Mouse (Mus musculus) CH12.LX (cell line): ENCODE measurements around the gene Exoc3l4. TPM values are rescaled to one million over a fixed set of nuclear protein-coding genes. Genes with fewer than 3 reads are reported as not detected.

Source experiments
- DNase-seq: peaks from one replicate; pipeline ENCODE4 v3.0.0-alpha.2; 2013; ENCODE audit errors: extremely low read depth
- H3K27ac ChIP-seq: 2 replicates; pipeline ENCODE4 v1.5.1; 2012; ENCODE audit warnings: low read depth, mild to moderate bottlenecking, control low read depth, moderate library complexity; ENCODE audit not compliant: insufficient read depth
- H3K27me3 ChIP-seq: replicated peaks from 2 replicates; pipeline ENCODE3; 2012; ENCODE audit warnings: inconsistent platforms
- H3K36me3 ChIP-seq, 2 experiments: replicated peaks in 1 of 2; 2 replicates each; pipeline versions ENCODE3 to v1.6.1; 2012; ENCODE audit warnings: inconsistent platforms in 1 of 2, low read length in 1 of 2, mild to moderate bottlenecking in 1 of 2, mixed read lengths in 1 of 2, moderate library complexity in 1 of 2; ENCODE audit not compliant: control insufficient read depth in 1 of 2, insufficient read depth in 1 of 2
- H3K4me1 ChIP-seq, 2 experiments: 2 replicates each; pipeline ENCODE4 v1.6.1; 2012; ENCODE audit warnings: inconsistent platforms in 1 of 2, moderate library complexity in 1 of 2; ENCODE audit not compliant: insufficient read depth in 2 of 2, control insufficient read depth in 1 of 2
- H3K4me2 ChIP-seq: 2 replicates; pipeline ENCODE4 v1.6.1; 2012; ENCODE audit warnings: low read depth, mild to moderate bottlenecking, control low read depth; ENCODE audit not compliant: poor library complexity, insufficient read depth, severe bottlenecking
- H3K4me3 ChIP-seq, 3 experiments: fragments of 150-350 bp in 1 of 3; sonication (generic) in 1 of 3; replicated peaks in 1 of 3; 2 replicates each; pipeline versions ENCODE3 to v1.5.1; 2011 to 2012; ENCODE audit warnings: low read depth in 2 of 3, low read length in 2 of 3, mild to moderate bottlenecking in 2 of 3, moderate library complexity in 2 of 3, control low read depth in 1 of 3, improper control_type of control experiment in 1 of 3, inconsistent platforms in 1 of 3, mixed read lengths in 1 of 3; ENCODE audit not compliant: poor library complexity in 1 of 3
- H3K79me2 ChIP-seq: replicated peaks from 2 replicates; pipeline ENCODE4 v1.6.1; 2012; ENCODE audit warnings: mild to moderate bottlenecking, moderate library complexity; ENCODE audit not compliant: control insufficient read depth, poor library complexity, insufficient read depth, severe bottlenecking; ENCODE audit errors: extremely low read depth
- H3K9ac ChIP-seq: 2 replicates; pipeline ENCODE4 v1.6.1; 2012; ENCODE audit warnings: low read depth, mild to moderate bottlenecking, control low read depth, moderate library complexity; ENCODE audit not compliant: insufficient read depth
- H3K9me3 ChIP-seq: replicated peaks from 2 replicates; pipeline ENCODE3; 2012; ENCODE audit warnings: low read length, inconsistent platforms, mixed read lengths
- BHLHE40 ChIP-seq: IDR thresholded peaks from 2 replicates; pipeline ENCODE4 v1.6.1; 2011; ENCODE audit warnings: mild to moderate bottlenecking, low read depth, low read length, improper control_type of control experiment
- E2F4 ChIP-seq: IDR thresholded peaks from 2 replicates; pipeline ENCODE4 v1.6.1; 2011; ENCODE audit warnings: low read depth, low read length, improper control_type of control experiment; ENCODE audit not compliant: insufficient replicate concordance
- ELF1 ChIP-seq: IDR thresholded peaks from 2 replicates; pipeline ENCODE4 v1.6.1; 2014; ENCODE audit warnings: low read depth, mild to moderate bottlenecking, inconsistent platforms, low read length, improper control_type of control experiment
- EP300 ChIP-seq: IDR thresholded peaks from 2 replicates; pipeline ENCODE4 v1.6.1; 2011; ENCODE audit warnings: low read length, improper control_type of control experiment
- ETS1 ChIP-seq: conservative IDR thresholded peaks from 2 replicates; pipeline ENCODE4 v1.6.1; 2012; ENCODE audit warnings: low read depth, mild to moderate bottlenecking, inconsistent platforms, low read length, improper control_type of control experiment, moderate library complexity
- HCFC1 ChIP-seq: IDR thresholded peaks from 2 replicates; pipeline ENCODE4 v1.6.1; 2012; ENCODE audit warnings: low read depth, mild to moderate bottlenecking, inconsistent platforms, low read length, improper control_type of control experiment
- IRF4 ChIP-seq: IDR thresholded peaks from 2 replicates; pipeline ENCODE4 v1.6.1; 2014; ENCODE audit warnings: low read depth, mild to moderate bottlenecking, inconsistent platforms, low read length, improper control_type of control experiment
- JUND ChIP-seq: conservative IDR thresholded peaks from 2 replicates; pipeline ENCODE4 v1.6.1; 2011; ENCODE audit warnings: low read depth, low read length, improper control_type of control experiment
- KAT2A ChIP-seq: IDR thresholded peaks from 2 replicates; pipeline ENCODE4 v1.6.1; 2012; ENCODE audit warnings: low read length, improper control_type of control experiment, inconsistent platforms; ENCODE audit not compliant: insufficient replicate concordance
- MAX ChIP-seq: IDR thresholded peaks from 2 replicates; pipeline ENCODE4 v1.6.1; 2011; ENCODE audit warnings: low read length, improper control_type of control experiment
- MAZ ChIP-seq: IDR thresholded peaks from 2 replicates; pipeline ENCODE4 v1.6.1; 2012; ENCODE audit warnings: low read depth, mild to moderate bottlenecking, inconsistent platforms, low read length, improper control_type of control experiment, moderate library complexity
- MYC ChIP-seq: IDR thresholded peaks from 2 replicates; pipeline ENCODE4 v1.6.1; 2011; ENCODE audit warnings: low read depth, mild to moderate bottlenecking, improper control_type of control experiment, low read length
- NELFE ChIP-seq: IDR thresholded peaks from 2 replicates; pipeline ENCODE4 v1.6.1; 2011; ENCODE audit warnings: low read depth, low read length, improper control_type of control experiment
- POLR2A ChIP-seq: IDR thresholded peaks from 2 replicates; pipeline ENCODE4 v1.6.1; 2011; ENCODE audit warnings: low read depth, mild to moderate bottlenecking, improper control_type of control experiment, low read length
- POLR2AphosphoS2 ChIP-seq: IDR thresholded peaks from 2 replicates; pipeline ENCODE4 v1.6.1; 2011; ENCODE audit warnings: low read depth, low read length, improper control_type of control experiment
- SIN3A ChIP-seq: IDR thresholded peaks from 2 replicates; pipeline ENCODE4 v1.6.1; 2012; ENCODE audit warnings: low read length, improper control_type of control experiment, inconsistent platforms
- UBTF ChIP-seq: IDR thresholded peaks from 2 replicates; pipeline ENCODE4 v1.6.1; 2012; ENCODE audit warnings: low read depth, mild to moderate bottlenecking, inconsistent platforms, low read length, improper control_type of control experiment, moderate library complexity
- ZKSCAN1 ChIP-seq: IDR thresholded peaks from 2 replicates; pipeline ENCODE4 v1.6.1; 2012; ENCODE audit warnings: low read depth, inconsistent platforms, low read length, improper control_type of control experiment, borderline replicate concordance
- ZNF384 ChIP-seq: IDR thresholded peaks from 2 replicates; pipeline ENCODE4 v1.6.1; 2012; ENCODE audit warnings: low read depth, low read length, improper control_type of control experiment, inconsistent platforms
- dilution Hi-C: fragments of 300-500 bp; cut with MboI; formaldehyde crosslinking; loops from 2 replicates; pipeline ENCODE4 v1.14.3; 2020; ENCODE audit warnings: low sequenced_read_pairs; ENCODE audit not compliant: extremely low pct_unique_long_range_greater_than_20kb, extremely low pct_ligation_motif_present
- in situ Hi-C: fragments of 300-500 bp; cut with MboI; formaldehyde crosslinking; loops from 3 replicates; pipeline ENCODE4 v1.14.3; 2019; ENCODE audit warnings: low sequenced_read_pairs, low pct_ligation_motif_present, low pct_unique_long_range_greater_than_20kb, mixed read lengths
- polyA plus RNA-seq: library from polyadenylated mRNA; unstranded; fragments of >175 nt; gene quantifications from 2 replicates; pipeline ENCODE4 v1.2.1, GENCODE M21; 2012; ENCODE audit warnings: low read depth; ENCODE audit not compliant: insufficient read length
- total RNA-seq, 2 experiments: library from RNA; depleted of rRNA; stranded (reverse); fragments of 300-350 nt in 1 of 2; fragments of >200 nt in 1 of 2; gene quantifications; 2 replicates each; pipeline ENCODE4 v1.2.3; 2012 to 2014

Gene Exoc3l4
- total and polyA plus RNA-seq, 3 experiments, result 0.81 to 1.2 (median 0.85) TPM

- dilution Hi-C loops, result no loop called here
Observed at GRCm38 (mm10) chr12:111386642-111387120, 30.1 kb upstream of the Exoc3l4 start.

GRCm38 (mm10) chr12:111387146-111387545, 29.7 kb upstream of the Exoc3l4 start:
- Histone ChIP-seq H3K4me2 (no peak overlapping the region), H3K79me2 (no peaks in the 10 kb centered on the region), H3K36me3 (no peaks in the 10 kb centered on the region), H3K27ac (no peak overlapping the region), H3K4me3 (no peak overlapping the region), H3K9me3 (peaks cover 2% of the 10 kb centered on the region), H3K27me3 (peaks cover 21% of the 10 kb centered on the region), H3K4me1 (peaks cover 6 to 7% of the 10 kb centered on the region in 2 experiments; a peak in 3 of 4 replicates), H3K9ac (no peak overlapping the region)
- TF ChIP-seq MYC (no peak), MAX (no peak), KAT2A (no peak), NELFE (no peak), UBTF (no peak), BHLHE40 (no peak), IRF4 (no peak), EP300 (no peak), JUND (no peak), ZNF384 (no peak), HCFC1 (no peak), POLR2AphosphoS2 (no peak)
- DNase-seq, result no peak
- dilution Hi-C loops, result no loop called here
- in situ Hi-C loops, result no loop called here

More at GRCm38 (mm10) chr12:111386642-111387120, 30.1 kb upstream of the Exoc3l4 start:
- in situ Hi-C loops, result no loop called here
- no peak overlapping the region for H3K9ac ChIP-seq
- TF ChIP-seq ZKSCAN1 (no peak), ELF1 (no peak), JUND (no peak), E2F4 (no peak), ETS1 (no peak), SIN3A (no peak), EP300 (no peak), HCFC1 (no peak), UBTF (no peak), NELFE (no peak), MAZ (no peak), POLR2A (no peak), POLR2AphosphoS2 (no peak)
- H3K9me3 ChIP-seq, result peaks cover 2% of the 10 kb centered on the region
- peaks cover 24% of the 10 kb centered on the region for H3K27me3 ChIP-seq
- H3K36me3 ChIP-seq, result no peaks in the 10 kb centered on the region
- H3K4me2 ChIP-seq, result no peak overlapping the region
- no peak overlapping the region for H3K4me3 ChIP-seq
- H3K79me2 ChIP-seq, result no peaks in the 10 kb centered on the region
- no peak for DNase-seq
- H3K27ac ChIP-seq, result no peak overlapping the region
- peaks cover 6 to 7% of the 10 kb centered on the region in 2 experiments; a peak in 3 of 4 replicates for H3K4me1 ChIP-seq
